Mouse (Mus musculus): ENCODE measurements around the gene Pde4d.

The Pde4d gene

GRCm38 (mm10) chr13:109238670-109239069 is 788.9 kb downstream of the Pde4d start:
- no peak for DNase-seq (ENCODE audit: extremely low spot score)

GRCm38 (mm10) chr13:109239296-109239695 is 789.5 kb downstream of the Pde4d start:
- peak; percentile 19 for DNase-seq (ENCODE audit: extremely low spot score)

GRCm38 (mm10) chr13:109242456-109243050 is 792.8 kb downstream of the Pde4d start:
- DNase-seq (ENCODE audit: extremely low spot score) = no peak

- no peak for DNase-seq (ENCODE audit: extremely low spot score)
Observed at GRCm38 (mm10) chr13:109243160-109243559, 793.4 kb downstream of the Pde4d start.

- no peak for DNase-seq (ENCODE audit: extremely low spot score)
Observed at GRCm38 (mm10) chr13:109247061-109247460, 797.3 kb downstream of the Pde4d start.

- DNase-seq (ENCODE audit: extremely low spot score) = no peak
Observed at GRCm38 (mm10) chr13:109249315-109249714, 799.6 kb downstream of the Pde4d start.

- DNase-seq (ENCODE audit: extremely low spot score) = no peak
Observed at GRCm38 (mm10) chr13:109255634-109256033, 805.9 kb downstream of the Pde4d start.

GRCm38 (mm10) chr13:109260220-109260795 is 810.6 kb downstream of the Pde4d start:
- peak; percentile 82 for DNase-seq (ENCODE audit: extremely low spot score)

- DNase-seq (ENCODE audit: extremely low spot score) = no peak
Observed at GRCm38 (mm10) chr13:109260796-109261516, 811.2 kb downstream of the Pde4d start.

- DNase-seq (ENCODE audit: extremely low spot score) = no peak
Observed at GRCm38 (mm10) chr13:109261642-109262220, 812.0 kb downstream of the Pde4d start.

GRCm38 (mm10) chr13:109262501-109262900 is 812.8 kb downstream of the Pde4d start:
- no peak for DNase-seq (ENCODE audit: extremely low spot score)

GRCm38 (mm10) chr13:109263833-109264232 is 814.1 kb downstream of the Pde4d start:
- DNase-seq (ENCODE audit: extremely low spot score) = no peak

- DNase-seq (ENCODE audit: extremely low spot score) = no peak
Observed at GRCm38 (mm10) chr13:109268253-109268652, 818.5 kb downstream of the Pde4d start.

- DNase-seq (ENCODE audit: extremely low spot score) = no peak
Observed at GRCm38 (mm10) chr13:109268659-109269322, 819.0 kb downstream of the Pde4d start.

GRCm38 (mm10) chr13:109274869-109275268 is 825.1 kb downstream of the Pde4d start:
- no peak for DNase-seq (ENCODE audit: extremely low spot score)

GRCm38 (mm10) chr13:109277792-109278191 is 828.0 kb downstream of the Pde4d start:
- DNase-seq (ENCODE audit: extremely low spot score) = no peak

- no peak for DNase-seq (ENCODE audit: extremely low spot score)
Observed at GRCm38 (mm10) chr13:109278504-109278912, 828.8 kb downstream of the Pde4d start.

- DNase-seq (ENCODE audit: extremely low spot score) = no peak
Observed at GRCm38 (mm10) chr13:109279211-109279610, 829.5 kb downstream of the Pde4d start.

- no peak for DNase-seq (ENCODE audit: extremely low spot score)
Observed at GRCm38 (mm10) chr13:109280433-109280832, 830.7 kb downstream of the Pde4d start.

- DNase-seq (ENCODE audit: extremely low spot score) = no peak
Observed at GRCm38 (mm10) chr13:109287465-109287864, 837.7 kb downstream of the Pde4d start.

GRCm38 (mm10) chr13:109290922-109291321 is 841.2 kb downstream of the Pde4d start:
- DNase-seq (ENCODE audit: extremely low spot score) = no peak

GRCm38 (mm10) chr13:109293011-109293410 is 843.3 kb downstream of the Pde4d start:
- DNase-seq (ENCODE audit: extremely low spot score) = no peak

Measured in embryo, embryonic 9.5 days (tissue).